Mouse (Mus musculus): ENCODE results near the gene Pex14.

Pex14 gene

DNA sequence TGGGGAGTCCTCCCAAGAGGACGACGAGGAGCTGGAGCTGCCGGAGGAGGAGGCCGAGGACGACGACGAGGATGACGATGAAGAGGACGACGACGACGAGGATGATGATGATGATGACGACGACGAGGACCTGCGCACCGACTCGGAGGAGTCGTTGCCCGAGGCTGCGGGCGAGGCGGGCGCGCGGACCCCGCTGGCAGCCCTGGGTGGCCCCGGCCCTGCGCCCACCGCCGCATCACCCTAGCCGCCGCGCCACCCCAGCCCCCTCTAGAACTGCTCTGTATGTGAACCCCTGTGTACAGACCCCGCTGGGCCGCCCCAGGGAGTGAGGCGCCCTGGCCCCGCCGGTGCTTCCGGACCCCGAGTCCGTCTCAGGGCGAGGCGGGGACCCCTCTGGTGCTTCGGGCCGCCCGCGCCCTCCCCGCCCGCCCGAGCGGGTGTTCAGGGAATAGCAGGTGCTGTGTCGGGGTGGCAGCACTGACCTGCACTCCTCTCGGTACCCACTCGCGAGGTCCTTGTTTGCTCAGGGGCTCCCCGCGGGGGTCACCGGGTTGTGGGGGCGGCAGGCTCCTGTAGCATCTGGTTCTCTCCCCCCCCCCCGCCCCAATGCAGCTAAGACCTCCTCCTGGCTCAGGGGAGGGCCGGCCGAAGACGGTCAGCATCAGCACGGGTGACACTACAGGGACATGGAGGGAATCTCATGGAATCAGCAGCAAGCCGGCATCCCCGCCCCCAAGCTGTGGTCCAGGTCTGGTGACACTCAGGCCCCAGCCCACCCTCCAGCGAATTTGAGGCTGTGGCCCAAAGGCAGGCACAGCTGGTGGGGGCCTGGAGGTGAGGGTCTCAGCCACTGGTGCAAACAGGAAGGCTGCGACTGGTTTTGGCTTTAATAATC lies 147.1 kb downstream of the Pex14 start:
- DNase-seq (ENCODE audit: low spot score), result peak; percentile 54

GRCm38 (mm10) chr4:148951821-148952291 lies 147.8 kb downstream of the Pex14 start:
- peak; percentile 64 for DNase-seq (ENCODE audit: low spot score)

DNA sequence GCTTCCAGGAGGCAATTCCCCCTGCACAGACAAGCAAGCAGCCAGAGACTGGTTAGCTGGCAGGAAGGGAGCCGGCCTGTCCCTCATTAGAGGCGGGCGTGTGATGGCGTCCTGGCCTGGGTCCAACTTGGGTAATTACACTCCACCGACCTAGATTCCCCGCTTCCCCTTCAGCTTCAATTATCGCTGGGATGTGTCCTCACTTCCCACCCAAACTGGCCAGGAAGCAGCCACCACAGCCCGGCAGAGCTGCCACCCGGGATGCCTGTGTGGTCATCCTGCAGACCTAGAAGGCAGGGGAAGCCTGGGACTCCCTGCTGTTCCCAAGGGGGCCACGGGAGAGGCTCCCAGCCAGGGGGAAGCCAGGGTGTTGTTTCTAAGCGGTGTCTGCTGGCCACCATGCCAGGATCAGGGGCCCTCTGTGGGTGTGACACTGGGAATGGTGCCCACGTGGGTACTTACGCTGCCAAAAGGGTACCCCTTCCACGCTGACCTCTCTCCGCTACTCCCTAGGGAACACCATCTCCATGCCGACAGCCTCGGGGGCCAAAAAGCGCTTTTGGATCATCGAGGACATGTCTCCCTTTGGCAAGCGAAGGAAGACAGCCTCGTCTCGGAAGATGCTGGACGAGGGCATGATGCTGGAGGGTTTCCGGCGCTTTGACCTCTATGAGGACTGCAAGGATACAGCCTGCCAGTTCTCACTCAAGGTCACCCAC lies 148.6 kb downstream of the Pex14 start:
- DNase-seq (ENCODE audit: low spot score), result peak; percentile 96

GRCm38 (mm10) chr4:148950487-148950886 lies 149.2 kb downstream of the Pex14 start:
- no peak for DNase-seq (ENCODE audit: low spot score)

DNA sequence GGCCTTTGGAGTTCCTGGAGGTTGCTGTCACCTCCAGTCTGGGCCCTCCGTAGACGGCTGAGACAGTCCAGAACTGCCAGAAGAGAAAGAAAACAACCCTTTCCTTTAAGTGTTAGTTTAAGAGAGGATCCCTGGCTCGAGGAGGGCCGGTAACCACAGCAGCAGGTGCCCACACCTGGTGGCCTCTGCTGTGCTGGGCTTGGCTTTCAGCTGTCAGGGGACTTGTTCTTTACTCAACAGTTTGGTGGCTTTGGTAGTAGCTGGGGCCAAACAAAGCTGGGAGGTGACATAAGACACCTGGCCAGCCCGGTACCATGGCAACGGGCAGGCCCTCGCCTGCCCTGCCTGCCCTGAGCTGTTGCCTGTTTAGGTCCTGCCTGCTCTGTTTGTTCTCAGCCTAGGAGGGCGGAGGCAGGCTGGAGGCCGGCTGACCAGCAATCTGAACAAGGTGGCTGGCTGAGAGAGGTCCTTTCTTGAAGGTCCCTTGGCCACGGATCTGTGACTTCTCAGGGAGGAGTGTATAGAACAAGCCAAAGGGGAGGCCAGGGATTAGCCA lies 151.8 kb downstream of the Pex14 start:
- peak; percentile 6 for DNase-seq (ENCODE audit: low spot score)

DNA sequence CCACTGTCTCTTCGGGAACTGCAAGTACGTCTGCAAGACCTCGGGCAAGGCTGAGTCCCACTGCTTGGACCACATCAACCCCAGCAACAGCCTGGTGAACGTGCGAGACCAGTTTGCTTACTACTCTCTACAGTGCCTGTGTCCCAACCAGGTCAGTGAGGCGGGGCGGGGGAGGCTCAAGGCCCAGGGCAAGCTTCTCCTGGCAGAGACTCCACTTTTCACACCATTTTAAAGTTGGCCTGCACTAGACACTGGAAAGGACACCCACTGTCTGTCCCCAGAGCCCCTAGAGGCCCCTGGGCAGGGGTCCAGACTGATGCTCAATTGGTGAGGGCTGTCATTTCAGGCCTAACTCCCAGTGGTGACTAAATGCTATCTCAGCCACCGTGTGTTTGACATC lies 153.6 kb downstream of the Pex14 start:
- no peak for DNase-seq (ENCODE audit: low spot score)

DNA sequence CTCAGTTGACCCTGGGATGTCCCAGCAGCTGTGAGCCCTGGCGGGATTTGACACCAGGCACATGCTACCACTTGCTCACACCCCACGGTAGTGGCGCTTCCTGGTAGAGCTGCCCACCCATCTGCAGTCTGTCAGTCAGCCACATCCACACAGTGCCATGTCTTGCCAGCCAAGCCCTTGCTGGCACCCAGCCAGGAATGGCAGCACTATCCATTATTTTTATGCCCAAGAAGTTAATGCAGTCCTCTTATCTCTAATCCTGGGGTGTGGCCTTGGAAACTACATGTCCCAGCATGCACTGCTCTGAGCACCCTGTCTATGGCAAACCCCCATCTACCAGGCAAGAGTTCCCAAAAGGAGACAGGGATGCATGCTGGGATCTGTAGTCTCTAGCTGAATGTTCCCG lies 154.2 kb downstream of the Pex14 start:
- peak; percentile 10 for DNase-seq (ENCODE audit: low spot score)

DNA sequence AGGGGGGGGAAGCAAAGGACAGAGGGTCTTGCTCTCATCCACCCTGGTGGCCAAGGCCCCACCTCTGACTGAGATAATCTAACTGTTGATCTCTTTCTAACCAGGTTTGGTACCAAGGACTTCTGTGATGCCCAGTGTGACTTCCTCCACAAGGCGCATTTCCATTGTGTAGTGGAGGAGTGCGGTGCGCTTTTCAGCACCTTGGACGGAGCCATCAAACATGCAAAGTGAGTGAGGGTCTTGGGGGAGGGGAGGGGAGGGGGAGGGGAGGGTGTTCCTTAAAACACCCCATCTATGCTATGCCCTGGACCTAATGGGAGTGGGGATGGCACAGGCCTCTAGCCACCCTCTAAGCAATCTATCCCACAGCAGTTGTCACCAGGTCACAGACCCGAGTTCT lies 156.6 kb downstream of the Pex14 start:
- DNase-seq (ENCODE audit: low spot score), result no peak

- peak; percentile 66 for DNase-seq (ENCODE audit: low spot score)
Measured at GRCm38 (mm10) chr4:148941321-148941720, 158.4 kb downstream of the Pex14 start.

GRCm38 (mm10) chr4:148940674-148941211 lies 158.9 kb downstream of the Pex14 start:
- peak; percentile 95 for DNase-seq (ENCODE audit: low spot score)

DNA sequence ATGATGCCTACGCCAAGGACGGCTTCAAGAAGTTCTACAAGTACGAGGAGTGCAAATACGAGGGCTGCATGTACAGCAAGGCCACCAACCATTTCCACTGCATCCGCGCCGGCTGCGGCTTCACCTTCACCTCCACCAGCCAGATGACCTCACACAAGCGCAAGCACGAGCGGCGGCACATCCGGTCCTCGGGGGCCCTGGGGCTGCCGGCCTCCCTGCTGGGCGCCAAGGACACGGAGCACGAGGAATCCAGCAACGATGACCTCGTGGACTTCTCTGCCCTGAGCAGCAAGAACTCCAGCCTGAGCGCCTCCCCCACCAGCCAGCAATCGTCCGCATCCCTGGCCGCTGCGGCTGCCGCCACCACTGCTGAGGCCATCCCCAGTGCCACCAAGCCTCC lies 161.1 kb downstream of the Pex14 start:
- DNase-seq (ENCODE audit: low spot score), result no peak

DNA sequence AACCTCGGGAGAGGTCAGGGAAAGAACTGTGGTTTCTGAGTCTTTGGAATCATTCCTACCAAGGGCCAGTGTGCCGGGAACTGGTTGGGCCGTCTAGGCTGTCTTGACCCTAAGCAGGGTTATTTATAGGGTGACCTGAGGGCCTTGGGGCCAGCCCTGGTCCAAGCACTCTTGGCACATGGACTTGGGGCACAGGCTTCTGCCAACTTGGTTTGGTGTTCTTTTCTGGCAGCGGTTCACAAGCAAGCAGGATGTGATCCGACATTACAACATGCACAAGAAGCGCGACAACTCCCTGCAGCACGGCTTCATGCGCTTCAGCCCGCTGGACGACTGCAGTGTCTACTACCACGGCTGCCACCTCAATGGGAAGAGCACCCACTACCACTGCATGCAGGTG lies 162.9 kb downstream of the Pex14 start:
- DNase-seq (ENCODE audit: low spot score), result no peak

- DNase-seq (ENCODE audit: low spot score), result no peak
Measured at GRCm38 (mm10) chr4:148936111-148936510, 163.6 kb downstream of the Pex14 start.

GRCm38 (mm10) chr4:148935211-148935610 lies 164.5 kb downstream of the Pex14 start:
- DNase-seq (ENCODE audit: low spot score), result peak; percentile 62

GRCm38 (mm10) chr4:148933109-148933508 lies 166.6 kb downstream of the Pex14 start:
- no peak for DNase-seq (ENCODE audit: low spot score)

DNA sequence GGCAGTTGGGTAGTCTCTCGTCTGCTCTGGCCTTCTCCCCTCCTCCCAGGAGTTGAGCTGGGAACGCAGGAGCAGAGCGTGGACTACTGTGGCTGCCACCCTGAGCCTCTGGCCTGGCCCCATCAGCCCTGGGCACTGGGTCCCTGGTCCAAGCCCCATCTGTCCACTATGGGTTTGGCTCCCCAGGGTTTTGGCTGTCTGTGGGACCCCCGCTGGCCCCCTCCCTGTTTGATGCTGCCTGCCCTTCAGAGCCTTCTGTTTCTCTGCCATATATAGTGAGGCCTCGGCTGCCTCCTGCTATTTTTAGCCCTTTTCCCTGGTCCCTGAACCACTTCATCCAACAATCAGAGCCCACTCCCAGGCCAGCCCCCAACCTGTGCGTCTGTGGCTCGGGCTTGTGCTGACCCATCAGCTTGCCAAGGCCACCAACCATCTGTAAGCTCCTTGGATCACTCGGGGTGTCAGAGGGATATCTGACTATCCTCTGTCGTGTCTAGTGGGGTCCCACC lies 168.9 kb downstream of the Pex14 start:
- DNase-seq (ENCODE audit: low spot score), result no peak

DNA sequence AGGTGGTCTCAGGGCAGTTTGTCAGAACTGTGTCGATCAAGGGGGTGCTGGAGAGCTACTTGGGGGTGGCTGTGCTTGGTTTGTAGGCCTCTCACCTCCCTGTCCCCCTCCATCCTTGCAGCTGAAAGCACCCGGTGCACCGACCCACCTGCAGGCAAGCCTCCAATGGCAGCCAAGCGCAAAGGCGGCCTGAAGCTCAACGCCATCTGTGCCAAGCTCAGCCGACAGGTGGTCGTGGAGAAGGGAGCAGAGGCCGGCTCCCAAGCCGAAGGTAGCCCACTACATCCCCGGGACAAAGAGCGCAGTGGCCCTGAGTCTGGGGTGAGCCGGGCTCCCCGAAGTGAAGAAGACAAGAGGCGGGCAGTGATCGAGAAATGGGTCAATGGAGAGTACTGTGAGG lies 170.8 kb downstream of the Pex14 start:
- DNase-seq (ENCODE audit: low spot score), result no peak

DNA sequence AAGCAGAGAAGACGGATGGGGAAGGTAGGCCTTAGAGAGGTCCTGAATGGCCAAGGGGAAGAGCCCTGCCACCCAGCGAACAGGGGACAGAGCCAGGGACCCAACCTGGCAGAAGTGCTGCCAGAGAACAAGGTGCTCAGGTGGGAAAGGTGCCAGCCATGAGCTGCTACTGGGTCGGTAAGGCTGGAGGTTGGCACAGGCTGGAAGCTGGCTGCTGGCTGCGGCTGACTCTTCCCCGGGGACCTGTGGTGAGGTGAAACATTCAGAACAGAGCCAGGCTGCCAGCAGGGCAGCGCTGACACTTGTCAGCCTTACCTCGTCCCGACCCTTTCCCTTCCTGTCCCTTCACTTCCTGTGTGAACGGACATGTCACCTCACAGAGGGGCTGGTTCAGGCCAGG lies 171.4 kb downstream of the Pex14 start:
- DNase-seq (ENCODE audit: low spot score), result no peak

GRCm38 (mm10) chr4:148926459-148926858 lies 173.2 kb downstream of the Pex14 start:
- no peak for DNase-seq (ENCODE audit: low spot score)

- no peak for DNase-seq (ENCODE audit: low spot score)
Measured at GRCm38 (mm10) chr4:148925589-148926359, 173.9 kb downstream of the Pex14 start.

DNA sequence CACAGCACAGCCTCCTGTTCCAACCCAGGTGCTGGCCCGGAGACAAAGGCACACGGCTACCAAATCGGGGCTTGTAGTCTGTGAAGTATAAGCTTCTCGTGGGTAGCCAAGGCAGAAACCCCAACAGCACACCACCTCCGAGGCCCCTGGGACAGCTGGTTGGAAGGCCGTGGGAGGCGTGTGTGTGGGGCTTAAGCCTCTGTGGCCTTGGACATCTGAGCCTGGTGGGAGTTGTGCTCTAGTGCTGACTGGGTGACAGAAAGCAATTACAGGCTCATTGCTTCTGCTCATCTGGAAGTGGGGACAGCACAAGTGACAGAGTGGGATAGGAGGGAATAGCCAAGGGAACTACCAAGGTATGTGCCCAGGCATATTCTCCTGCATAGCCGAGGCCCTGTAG lies 175.7 kb downstream of the Pex14 start:
- DNase-seq (ENCODE audit: low spot score), result no peak

- no peak for DNase-seq (ENCODE audit: low spot score)
Measured at GRCm38 (mm10) chr4:148923414-148923813, 176.3 kb downstream of the Pex14 start.

All from retina, embryonic 14.5 days (tissue).